Comparison of ENCODE assay signal across 7 mouse cellular contexts in genomic region chr8:105232321-105232693, GRCm38 (mm10). TPM values are rescaled to one million over a fixed set of nuclear protein-coding genes. Genes with fewer than 3 reads are reported as not detected.
"Had no signal": no experiment of that assay in that cellular context is flagged by ENCODE, and none has a peak within 500 bp of the region (broad histone marks: within the 10 kb centered on the region; RNA-seq: fewer than 3 reads in every experiment).

No protein-coding gene starts in this region.

RNA-seq across cellular contexts. Expression of gene Hsf4, which starts 37.3 kb away (rescaled TPM):
- total RNA-seq: common myeloid progenitor, adult 5-6 weeks; granulocyte monocyte progenitor cell, adult 5-6 weeks had no signal
- polyA plus RNA-seq: erythroblast, embryonic 14.5 days; forebrain, embryonic 10.5 days; forebrain, embryonic 11.5 days; heart, embryonic 11.5 days; heart, embryonic 12.5 days had no signal
